Mouse (Mus musculus): ENCODE measurements around the gene Adamtsl1.
A peak's percentile ranks its signal among the peaks of the same experiment; 100 is the strongest.

Adamtsl1 gene

DNA sequence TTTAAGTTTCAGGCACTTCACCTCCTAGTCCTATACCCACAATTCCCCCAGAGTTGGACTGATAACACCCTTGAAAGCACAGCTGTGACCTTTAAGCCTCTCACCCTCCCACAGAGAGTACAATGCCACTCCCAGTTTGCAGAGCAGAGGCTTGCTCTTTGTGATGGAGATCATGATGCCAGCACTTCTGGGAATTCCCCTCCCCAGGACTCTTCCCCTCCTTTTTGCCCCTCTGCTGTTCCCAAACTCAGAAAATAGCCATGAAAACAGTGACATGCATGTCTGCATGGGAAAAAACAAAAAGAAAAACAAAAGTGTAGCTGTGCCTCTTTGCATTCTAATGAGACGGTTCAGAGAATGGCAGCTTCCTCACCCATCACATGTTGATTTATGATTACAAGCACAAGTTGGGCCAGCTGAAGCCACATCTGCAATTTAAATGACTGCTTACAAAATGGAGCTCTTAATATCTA is 669.8 kb downstream of the Adamtsl1 start:
- peak; percentile 97 for DNase-seq (ENCODE audit: low read depth, low spot score)

- no peak for DNase-seq (ENCODE audit: low read depth, low spot score)
Measured at GRCm38 (mm10) chr4:86189853-86190252, 675.9 kb downstream of the Adamtsl1 start.

GRCm38 (mm10) chr4:86191195-86191594 is 677.2 kb downstream of the Adamtsl1 start:
- peak; percentile 28 for DNase-seq (ENCODE audit: low read depth, low spot score)

DNA sequence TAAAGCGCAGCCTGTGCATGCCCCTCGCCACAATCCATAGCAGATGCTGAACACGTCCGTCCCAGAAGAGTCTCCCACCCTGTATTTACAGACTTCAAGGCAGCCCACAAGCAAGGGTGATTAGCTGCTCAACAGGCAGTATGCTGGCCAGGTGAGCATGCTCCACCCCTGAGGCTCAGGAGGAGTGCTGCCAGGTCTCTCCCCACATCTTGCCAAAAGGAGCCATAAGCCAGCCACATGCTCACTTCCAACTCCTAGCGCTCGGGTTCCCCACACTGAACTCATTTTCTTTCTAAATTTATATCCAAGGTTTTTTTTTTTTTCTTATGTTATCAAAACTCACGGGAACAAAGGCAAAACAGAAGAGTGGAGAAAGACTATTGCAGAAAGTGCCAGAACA is 687.8 kb downstream of the Adamtsl1 start:
- no peak for DNase-seq (ENCODE audit: low read depth, low spot score)

DNA sequence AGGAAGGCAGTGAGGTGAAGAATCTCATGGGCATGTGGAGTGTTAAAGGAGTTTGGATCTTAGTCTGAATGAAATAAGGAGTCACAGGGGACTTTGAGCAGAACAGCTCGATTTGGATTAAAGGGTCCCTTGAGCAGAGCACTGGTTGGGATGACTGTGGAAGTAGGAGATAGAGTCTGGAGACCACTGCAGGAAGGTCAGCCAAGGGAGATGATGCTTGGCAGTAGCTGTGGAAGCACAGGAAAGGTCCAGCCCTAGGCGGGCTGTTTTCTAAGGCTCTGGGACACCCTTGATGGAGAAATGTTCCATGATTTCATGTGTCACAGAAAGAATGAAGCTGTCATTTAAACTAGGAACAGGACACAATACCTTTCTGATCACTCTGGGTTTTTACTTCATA is 689.3 kb downstream of the Adamtsl1 start:
- DNase-seq (ENCODE audit: low read depth, low spot score), result no peak

DNA sequence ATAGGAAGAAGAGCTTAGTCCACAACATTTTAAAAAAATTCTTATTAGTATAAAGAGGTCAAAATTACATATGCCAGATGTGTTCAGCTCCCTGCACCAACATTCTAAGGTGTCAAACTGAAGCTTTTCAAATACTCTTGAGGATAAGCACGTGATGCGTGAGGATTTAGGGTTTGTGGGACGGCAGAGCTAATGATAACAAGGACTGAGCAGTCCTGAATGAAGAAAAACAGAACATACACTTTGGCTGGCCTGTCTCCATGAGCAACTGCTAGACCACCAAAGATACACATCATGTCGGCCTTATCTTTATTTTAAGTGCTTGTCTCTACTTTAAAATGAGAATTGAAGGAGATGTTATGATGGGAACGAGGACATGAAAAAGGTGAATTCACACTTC is 710.9 kb downstream of the Adamtsl1 start:
- no peak for DNase-seq (ENCODE audit: low read depth, low spot score)

DNA sequence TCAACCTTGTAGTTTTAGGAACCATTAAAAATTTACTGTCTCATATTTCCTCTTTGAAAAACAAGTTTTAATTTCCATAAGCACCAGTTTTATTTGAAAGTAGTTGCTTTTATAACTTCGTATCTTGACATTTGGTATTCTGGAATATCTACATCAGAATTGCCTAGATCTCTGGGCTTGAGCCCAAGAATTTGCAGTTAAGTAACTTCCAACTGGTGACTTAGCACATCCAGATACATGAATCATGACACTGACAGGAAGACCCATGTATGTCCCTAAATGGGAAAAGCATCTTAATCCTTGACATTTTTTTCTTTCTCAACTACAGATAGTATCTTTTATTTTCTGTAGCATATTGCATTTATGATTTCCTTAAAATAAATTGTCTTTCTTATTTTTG is 713.1 kb downstream of the Adamtsl1 start:
- DNase-seq (ENCODE audit: low read depth, low spot score), result no peak

DNA sequence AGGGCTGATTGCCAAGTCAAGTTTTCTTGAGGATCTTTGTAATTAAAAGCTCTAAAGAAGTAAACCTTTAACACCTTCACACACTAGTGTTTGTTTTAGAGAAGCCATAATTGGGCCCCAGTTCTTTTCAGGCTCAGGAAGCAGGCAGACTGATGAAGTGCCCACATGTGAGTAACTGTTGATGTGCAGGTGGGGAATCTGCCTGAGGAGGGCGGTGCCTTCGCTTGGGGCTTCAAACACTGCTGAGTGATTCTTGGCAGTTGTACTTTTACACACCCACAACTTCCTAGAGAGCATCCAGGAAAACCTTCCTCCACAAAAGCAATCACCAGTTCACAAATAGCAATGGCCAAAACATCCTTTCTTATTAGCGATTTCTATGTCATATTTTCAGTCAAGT is 719.2 kb downstream of the Adamtsl1 start:
- DNase-seq (ENCODE audit: low read depth, low spot score), result no peak

DNA sequence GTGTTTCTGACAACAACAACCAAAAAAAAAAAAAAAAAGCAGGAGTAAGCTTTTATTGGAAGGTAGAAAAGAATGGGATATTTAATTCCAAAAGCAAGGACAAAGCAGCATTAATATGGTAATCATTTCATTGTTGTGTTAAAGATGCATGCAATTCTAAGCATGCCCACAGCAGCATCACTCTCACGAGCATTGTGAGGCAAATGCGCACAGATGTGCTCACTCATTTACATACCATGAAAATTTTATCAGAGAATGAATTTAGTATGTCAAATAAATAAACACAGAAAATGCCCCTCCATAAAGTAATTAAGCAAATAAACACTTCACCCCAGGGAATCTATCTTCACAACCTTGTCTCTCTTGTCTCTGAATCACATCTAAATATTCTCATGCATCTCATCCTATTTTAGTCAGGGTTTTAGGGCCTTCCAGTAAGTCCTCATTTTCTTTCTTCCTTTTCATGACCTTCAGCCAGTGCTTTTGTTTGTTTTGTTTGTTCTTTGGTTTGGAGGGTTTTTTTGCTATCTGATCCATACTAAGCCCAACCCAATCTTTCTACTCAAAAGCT is 728.0 kb downstream of the Adamtsl1 start:
- DNase-seq (ENCODE audit: low read depth, low spot score), result peak; percentile 85

DNA sequence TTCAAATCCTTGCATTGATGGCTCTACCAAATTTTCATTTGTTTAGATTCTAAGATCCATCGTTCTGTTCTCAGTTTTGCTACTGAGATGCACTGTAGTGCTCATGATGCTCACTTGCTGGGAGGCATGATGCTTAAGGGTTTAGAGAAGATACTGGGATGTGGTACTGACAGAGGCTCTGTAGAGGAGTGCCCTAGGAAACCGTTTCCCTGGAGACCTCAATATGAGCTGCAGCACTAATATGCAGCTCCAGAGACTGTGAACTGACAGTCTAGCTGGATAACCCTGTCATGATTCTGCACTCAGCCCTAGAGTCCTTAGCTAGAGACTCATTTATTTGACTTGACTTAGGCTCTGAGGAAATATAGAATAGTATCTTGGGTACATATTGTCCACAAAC is 756.1 kb downstream of the Adamtsl1 start:
- DNase-seq (ENCODE audit: low read depth, low spot score), result no peak

- no peak for DNase-seq (ENCODE audit: low read depth, low spot score)
Measured at GRCm38 (mm10) chr4:86273703-86274355, 759.9 kb downstream of the Adamtsl1 start.

GRCm38 (mm10) chr4:86274663-86275062 is 760.7 kb downstream of the Adamtsl1 start:
- no peak for DNase-seq (ENCODE audit: low read depth, low spot score)

DNA sequence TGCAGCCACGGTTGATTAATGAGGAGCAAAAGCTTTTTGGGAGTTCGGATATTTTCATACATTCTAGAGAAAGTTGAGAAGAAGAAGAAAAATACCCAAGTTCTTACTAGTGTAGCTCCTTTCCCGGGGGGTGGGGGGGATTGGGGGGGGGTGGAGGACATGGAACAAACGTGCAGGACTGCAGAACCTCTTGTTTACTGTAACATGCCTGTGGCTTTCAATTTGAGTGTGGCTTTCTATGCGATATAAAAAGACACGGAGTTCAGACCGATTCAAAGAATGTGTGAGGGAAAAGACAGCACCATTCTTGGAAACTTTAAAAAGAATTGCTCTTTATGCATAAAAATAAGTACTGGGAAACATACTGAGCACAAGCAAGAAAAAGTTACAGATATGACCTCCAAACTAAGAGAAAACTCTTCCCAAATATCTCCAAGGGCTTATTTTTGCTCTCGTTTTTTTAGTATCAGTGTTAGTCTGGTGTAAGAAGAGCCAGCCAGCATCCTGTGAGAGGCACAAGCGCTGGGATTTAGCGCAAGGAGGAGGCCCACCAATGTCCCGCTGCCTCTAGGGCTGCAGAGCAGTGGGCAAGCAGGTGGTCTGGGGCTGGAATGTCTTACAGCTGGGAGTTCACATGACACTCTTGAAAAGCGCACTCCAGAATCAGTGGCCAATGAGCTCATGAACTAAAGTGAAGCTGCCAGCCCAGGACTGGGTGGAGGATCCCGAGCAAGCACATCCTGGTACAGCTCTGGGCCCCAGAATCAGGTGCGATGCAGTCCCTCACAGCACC is 762.2 kb downstream of the Adamtsl1 start:
- DNase-seq (ENCODE audit: low read depth, low spot score), result peak; percentile 14

- DNase-seq (ENCODE audit: low read depth, low spot score), result no peak
Measured at GRCm38 (mm10) chr4:86278546-86278945, 764.6 kb downstream of the Adamtsl1 start.

GRCm38 (mm10) chr4:86286572-86286971 is 772.6 kb downstream of the Adamtsl1 start:
- DNase-seq (ENCODE audit: low read depth, low spot score), result no peak

- DNase-seq (ENCODE audit: low read depth, low spot score), result no peak
Measured at GRCm38 (mm10) chr4:86288264-86288663, 774.3 kb downstream of the Adamtsl1 start.

- no peak for DNase-seq (ENCODE audit: low read depth, low spot score)
Measured at GRCm38 (mm10) chr4:86289511-86290273, 775.7 kb downstream of the Adamtsl1 start.

DNA sequence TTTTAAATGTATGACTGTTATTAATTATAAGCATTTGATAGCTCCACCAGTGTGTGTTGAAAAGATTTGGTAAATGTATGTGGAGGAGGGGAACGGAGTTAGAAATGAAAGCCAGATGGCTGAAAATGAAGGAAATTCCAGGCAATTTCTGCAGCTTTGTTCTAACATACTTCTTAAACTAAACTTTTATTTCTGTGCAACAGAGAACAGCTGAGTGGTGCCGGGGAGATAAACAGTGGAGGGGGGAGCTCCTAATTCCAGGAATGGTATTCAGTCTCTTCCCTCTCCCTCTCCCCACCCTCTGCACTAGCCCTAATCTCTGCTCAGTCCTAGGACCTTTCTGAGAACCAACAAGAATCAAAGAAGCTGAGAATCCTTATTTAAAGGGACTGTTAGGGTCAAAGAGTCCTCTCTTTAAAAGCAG is 780.9 kb downstream of the Adamtsl1 start:
- DNase-seq (ENCODE audit: low read depth, low spot score), result no peak

- DNase-seq (ENCODE audit: low read depth, low spot score), result no peak
Measured at GRCm38 (mm10) chr4:86301469-86301868, 787.5 kb downstream of the Adamtsl1 start.

DNA sequence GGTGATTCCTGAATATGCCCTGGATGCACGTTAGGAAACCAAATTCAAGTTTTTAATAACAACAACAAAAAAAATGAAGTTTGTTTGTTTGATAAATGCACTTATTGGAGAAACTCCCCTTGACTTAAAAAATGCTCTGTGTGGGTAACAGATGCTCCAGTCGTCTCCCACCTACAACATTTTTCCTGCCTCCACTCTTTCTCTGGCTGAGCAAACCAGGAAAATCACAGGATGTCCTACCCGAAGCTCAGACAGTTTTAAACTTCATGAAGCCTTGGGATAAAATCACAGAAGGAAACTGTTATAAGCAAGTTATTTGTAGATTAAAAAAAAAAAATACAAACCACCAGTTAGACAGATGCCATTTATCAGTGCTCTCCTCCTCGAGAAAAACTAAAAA is 788.1 kb downstream of the Adamtsl1 start:
- no peak for DNase-seq (ENCODE audit: low read depth, low spot score)

GRCm38 (mm10) chr4:86306753-86307152 is 792.8 kb downstream of the Adamtsl1 start:
- no peak for DNase-seq (ENCODE audit: low read depth, low spot score)

DNA sequence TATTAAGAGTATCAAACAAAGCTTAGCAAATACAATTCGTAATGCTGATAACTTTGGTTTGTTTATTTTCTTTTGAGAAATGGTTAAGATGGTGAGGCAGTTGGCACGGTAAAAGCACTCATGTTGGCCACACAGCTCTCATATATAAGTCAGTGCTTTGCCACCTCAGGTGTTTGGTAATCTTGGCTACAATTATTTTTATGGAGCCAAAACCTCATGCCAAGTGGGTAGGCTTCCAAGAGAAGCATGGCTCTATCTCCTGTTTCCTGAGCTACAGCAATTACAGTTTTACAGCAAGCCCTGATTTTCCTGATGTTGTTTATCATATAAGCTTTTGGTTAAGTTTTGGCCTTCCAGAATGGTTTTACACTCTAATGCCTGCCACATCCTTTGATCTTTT is 795.2 kb downstream of the Adamtsl1 start:
- no peak for DNase-seq (ENCODE audit: low read depth, low spot score)
